Mouse (Mus musculus) stomach, postnatal 0 days (tissue): ENCODE results near the gene Ces1e.

Source experiments
- CTCF ChIP-seq: IDR thresholded peaks from 2 replicates; pipeline ENCODE4 v1.5.1; 2016; ENCODE audit warnings: antibody characterized with exemption, low read depth, mild to moderate bottlenecking, moderate library complexity
- EP300 ChIP-seq: optimal IDR thresholded peaks from 2 replicates; pipeline ENCODE3; 2016; ENCODE audit warnings: antibody characterized with exemption

DNA sequence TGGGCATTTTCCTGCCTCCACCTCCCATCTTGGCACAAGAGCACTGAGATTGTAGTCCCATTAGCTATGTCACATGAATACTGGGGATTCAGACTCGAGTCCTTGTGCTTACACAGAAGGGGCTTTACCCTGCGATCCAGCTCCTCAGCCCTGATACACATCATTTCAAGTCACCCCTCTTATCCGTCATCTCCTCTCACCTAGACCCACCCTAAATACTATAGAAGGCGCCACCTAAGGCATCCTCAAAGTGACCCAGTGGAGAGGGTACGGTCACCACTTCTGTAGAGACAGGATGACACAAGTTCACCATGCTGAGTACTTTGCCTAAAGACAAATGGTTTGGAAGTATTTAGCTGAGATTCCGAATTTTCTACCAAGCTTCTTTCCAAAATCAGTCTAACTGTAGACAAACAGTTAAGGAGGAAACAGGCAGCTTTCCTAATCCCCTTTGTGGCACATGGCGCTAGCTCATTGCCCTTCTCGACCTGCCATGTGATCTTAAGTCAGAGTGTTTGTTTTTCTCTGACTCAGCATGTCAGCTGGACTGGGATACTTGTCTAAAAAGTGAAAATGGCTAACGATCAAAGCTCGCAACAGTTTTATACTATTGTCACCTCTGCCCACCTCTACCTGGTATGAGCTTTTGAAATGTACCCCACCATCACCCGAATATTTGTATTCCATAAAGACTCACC is 597 bp downstream of the Ces1e start:
- TF ChIP-seq CTCF, result no peak
- no peak for TF ChIP-seq EP300
